Mouse (Mus musculus) retina, embryonic 14.5 days (tissue): ENCODE measurements around the gene Prelid3b.

ENCODE experiments used
- DNase-seq: peaks from one replicate; pipeline ENCODE4 v3.0.0-alpha.2; 2015; ENCODE audit warnings: low spot score

Gene Prelid3b

DNA sequence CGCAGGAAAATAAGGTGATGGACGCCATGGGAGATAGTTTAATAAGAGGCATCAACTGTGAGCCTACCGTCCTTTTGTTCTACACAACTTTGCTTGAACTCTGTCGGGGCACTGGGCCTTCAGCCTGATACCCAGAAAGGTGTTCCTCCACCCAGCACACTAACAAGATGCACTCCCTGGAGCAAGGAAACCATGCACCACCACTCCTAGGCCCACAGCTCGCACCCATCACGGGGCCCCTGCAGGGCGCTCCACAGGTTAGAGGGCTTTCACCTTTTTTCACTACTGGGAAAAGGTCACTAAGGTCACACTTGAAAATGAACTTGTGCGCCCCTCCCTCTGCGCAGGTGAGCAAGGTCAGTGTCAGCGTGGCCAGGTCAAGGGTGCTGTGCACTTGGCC, 9.5 kb downstream of the Prelid3b start:
- DNase-seq, result no peak

DNA sequence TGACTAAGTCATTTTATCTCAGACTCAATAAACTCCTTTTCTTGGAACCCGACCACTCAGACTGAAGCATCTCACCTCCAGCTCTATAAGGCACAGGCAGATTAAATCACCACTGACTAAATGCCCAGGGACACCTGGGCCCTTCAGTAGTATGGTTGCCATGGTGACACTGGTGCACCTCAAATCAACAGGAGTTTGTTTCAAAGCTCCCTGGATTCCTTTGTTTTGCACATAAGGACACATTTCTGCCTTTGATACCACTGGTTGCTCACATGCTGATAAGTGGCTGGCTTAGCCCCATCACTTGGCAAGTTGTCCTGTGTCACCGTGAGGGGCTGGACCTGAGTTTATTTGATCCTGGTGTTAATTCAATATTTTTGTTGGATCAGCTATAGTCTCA, 13.5 kb downstream of the Prelid3b start:
- DNase-seq, result no peak

DNA sequence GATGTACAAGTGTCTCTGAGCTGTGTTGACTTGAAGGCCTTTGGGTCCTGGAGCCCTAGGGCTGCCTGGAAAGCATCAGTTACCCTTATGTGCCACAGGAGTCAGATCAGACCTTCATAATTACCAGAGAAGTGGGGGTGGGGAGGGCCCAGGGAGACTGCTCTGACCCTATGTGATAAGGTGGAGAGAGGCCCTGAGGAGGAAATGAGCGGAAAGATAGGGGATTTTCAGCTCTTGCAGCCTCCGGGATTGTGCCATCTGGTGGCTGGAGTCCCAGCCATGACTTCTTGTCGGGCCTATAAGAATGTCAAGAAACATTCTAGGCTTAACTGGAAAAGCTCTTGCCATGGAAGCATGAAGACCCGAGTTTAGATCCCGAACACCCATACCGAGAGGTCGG, 19.2 kb downstream of the Prelid3b start:
- DNase-seq, result no peak

- no peak for DNase-seq
Observed at GRCm38 (mm10) chr2:174450353-174450752, 22.5 kb downstream of the Prelid3b start, which contains the start of gene Tubb1. Gene Tubb1, plus strand, starts transcription at chr2:174450695.

DNA sequence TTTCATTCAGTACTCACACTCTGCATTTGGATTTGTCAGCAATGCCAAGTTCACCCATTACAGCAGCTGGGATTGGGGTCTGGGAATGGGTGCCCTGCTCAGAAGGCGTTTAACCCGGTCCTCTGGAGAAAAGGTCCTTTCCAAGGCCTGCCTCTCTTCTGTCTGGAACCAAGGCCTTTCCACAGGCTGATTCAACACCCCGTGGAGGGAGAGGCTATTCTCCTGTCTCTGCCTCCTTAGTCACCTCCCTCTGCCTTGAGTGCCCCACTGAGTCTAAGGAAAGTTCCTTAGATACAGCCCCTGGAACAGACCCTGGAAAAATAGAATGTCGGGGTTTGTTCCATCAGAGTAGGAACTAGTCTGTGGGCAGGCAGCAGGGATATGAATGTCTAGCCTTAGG, 24.5 kb downstream of the Prelid3b start:
- no peak for DNase-seq

DNA sequence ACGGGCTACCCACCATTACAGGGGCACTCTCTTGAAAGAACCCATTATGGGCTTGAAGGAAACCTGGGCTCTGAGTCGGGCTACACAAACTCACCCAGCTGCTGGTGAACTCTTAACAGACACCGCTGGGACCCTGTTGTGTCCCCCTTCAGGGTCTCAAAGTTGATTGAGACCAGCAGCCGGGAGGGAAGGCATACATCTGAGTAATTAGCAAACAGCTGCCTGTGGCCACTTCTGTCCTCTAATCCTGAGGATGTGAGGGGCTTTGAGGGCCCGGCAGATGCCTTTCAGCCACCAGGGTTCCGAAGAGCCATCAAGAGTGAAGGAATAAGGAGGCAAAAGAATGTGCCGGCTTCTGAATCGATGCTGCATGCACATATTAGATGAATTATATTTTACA, 26.0 kb downstream of the Prelid3b start:
- no peak for DNase-seq

DNA sequence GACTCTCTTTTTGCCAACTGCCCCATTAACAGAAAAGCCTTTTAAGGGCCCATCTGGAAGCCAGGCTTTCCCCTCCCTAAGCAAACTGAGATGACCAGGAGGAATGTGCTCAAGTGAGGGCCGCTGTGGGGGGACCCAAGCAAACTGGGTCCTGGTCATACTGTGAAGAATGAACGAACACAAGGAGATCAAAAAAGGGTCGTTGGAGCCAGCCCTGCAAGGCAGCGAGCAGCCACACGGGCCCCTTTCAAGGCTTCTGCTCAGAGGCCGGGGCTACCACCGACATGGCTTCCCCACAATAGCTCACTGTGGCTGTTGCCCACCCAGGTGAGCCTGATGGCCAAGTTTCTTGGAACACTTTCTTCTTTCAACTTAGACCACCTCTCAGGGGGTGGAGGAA, 26.4 kb downstream of the Prelid3b start:
- no peak for DNase-seq

DNA sequence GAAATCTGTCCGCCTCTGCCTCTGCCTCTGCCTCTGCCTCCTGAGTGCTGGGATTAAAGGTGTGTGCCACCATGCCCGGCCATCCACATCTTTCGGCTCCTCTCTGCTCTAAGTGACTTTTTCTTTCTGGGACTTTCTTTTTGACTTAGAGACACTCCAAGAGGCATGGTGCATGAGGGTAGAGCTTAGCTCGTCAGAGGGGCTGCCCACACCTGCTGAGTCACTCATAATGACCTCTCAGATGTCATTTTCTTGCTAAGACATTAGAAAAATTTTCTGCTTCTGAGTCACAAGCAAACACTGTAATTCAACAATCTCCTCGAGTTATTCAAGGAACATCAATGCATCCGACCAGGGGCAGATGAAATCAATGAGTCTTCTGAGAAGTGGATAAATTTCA, 27.9 kb downstream of the Prelid3b start:
- no peak for DNase-seq

GRCm38 (mm10) chr2:174444359-174444758, 28.5 kb downstream of the Prelid3b start:
- no peak for DNase-seq

- DNase-seq, result no peak
Observed at GRCm38 (mm10) chr2:174443046-174443445, 29.8 kb downstream of the Prelid3b start.

DNA sequence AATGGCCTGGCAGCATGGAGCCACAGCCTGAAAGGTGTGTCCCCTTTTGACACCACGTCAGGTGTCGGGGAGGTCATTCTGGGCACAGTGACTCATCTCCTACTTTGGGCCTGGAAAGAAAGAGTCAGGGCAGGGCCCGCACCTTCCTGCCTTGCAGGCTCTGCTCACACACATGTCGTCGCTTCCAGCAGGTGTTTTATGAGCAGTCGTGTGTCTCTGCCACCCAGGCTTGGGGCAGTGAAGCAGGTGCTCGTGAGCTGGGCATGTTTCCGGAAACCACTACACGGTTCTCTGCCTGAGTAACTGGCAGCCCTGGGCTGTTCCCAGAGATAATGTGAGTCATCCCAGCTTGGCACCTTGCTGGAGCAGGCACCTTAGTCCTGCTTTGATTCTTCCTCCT, 30.4 kb downstream of the Prelid3b start:
- DNase-seq, result no peak

DNA sequence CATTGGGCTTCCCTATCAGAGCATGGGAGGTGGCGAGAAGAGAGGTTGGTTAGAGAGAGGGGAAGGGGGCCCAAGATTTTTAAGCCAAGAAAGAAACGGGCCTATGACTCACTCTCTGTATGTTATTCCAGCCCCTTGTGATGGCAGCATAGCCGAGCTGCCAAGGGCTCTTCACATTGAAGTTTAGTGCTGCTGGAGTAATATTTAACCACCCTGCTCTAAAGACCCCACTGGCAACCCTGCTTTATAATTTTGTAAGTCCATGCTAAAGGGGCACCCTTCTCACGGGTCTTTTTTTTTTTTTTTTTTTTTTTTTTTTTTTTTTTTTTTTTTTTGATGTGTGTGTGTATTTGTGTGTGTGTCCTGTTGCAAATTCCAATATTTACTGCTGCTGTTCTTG, 31.0 kb downstream of the Prelid3b start:
- DNase-seq, result no peak

DNA sequence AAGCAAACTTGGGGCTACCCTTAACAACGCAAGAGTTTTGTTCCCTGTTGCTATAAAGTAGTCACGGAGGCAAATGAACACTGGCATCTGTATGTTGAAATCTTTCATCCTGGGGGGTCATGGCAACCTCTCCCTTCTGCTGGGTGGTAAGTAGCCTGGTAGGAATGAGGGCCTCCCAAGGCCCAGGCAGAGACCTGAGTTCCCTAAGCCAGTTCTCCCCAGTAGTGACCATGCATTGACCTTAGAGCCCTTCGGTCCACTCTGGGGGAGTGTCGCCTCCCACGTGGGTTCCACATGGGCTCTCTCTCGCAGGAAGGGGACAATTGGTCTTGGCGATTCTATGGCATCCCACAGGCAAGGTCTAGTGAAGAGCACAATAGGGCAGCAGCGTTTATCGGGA, 32.9 kb downstream of the Prelid3b start:
- DNase-seq, result no peak

DNA sequence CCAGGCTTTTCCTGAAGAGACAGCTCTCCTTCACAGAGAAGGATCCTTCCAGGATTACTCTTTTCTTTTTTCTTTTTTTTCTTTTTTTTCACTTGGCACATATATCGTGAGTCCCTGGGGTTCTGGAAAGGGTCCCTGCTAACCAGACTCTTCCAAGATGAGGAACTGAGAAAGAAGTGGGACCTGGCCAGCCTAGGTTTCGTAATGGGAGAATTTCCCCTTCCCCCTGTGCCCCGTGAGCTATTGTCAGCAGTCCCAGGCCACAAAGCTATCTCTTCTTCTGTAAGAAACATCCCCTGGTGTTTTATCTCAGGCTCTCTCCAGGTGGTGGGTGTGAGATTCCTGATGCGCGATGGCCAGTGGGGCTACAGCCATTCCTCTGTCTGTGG, 33.4 kb downstream of the Prelid3b start:
- DNase-seq, result no peak

GRCm38 (mm10) chr2:174438737-174439449, 34.0 kb downstream of the Prelid3b start, which contains the start of gene Ctsz:
Gene Ctsz, minus strand, starts transcription at chr2:174439039.
- peak; percentile 70 for DNase-seq

GRCm38 (mm10) chr2:174438181-174438580, 34.7 kb downstream of the Prelid3b start:
- DNase-seq, result no peak

DNA sequence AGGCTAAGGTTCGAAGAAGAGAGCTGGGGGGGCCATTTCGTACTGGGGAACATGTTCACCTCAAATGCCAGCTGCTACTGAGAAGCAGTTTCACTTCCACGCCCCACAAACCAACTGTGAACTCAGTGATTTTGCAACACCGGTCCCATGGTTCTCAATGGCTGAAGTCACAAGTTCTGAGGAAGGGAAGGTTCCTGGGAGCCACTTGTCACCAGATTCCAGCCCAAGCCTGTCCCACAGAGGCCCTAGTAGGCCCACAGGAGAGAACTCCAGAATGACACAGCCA, 35.2 kb downstream of the Prelid3b start:
- no peak for DNase-seq

DNA sequence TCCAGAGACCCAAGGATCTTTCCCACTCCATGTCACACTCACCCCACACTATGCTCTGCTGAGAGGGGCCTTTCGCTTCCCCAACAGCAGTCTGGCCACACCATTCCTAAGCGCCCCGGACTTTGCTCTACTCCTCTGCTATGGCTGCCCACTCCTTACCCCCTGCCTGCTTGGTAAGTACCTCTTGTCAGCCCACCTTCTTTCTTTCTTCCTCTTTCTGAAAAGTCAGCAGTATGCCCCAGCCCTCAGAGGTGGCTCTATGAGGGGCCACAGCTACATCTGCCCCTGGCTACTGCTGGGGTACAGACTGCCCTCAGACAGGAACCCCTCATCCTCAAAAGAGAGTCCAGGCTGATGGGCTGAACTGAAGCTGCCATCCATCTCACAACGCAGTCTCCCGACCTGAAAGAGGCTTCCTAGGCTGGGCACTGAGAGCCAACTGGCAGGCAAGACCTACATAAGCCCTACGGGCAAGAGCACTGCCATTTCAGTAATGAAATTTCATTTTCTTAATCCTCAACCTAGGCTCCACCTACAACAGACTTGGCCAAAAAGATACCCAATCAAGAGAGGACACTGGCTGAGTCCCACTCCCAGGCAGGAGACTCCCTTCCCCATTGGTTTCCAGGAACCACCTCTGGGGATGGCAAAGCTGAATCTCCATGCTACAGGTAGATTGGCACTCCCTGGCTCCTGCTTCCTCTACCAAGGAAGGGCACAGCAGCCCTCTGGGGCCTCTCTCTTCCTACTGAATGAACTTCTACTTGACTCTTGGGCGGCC, 35.8 kb downstream of the Prelid3b start:
- DNase-seq, result no peak

GRCm38 (mm10) chr2:174436076-174436701, 36.7 kb downstream of the Prelid3b start:
- no peak for DNase-seq

GRCm38 (mm10) chr2:174434943-174435342, 37.9 kb downstream of the Prelid3b start:
- DNase-seq, result no peak

DNA sequence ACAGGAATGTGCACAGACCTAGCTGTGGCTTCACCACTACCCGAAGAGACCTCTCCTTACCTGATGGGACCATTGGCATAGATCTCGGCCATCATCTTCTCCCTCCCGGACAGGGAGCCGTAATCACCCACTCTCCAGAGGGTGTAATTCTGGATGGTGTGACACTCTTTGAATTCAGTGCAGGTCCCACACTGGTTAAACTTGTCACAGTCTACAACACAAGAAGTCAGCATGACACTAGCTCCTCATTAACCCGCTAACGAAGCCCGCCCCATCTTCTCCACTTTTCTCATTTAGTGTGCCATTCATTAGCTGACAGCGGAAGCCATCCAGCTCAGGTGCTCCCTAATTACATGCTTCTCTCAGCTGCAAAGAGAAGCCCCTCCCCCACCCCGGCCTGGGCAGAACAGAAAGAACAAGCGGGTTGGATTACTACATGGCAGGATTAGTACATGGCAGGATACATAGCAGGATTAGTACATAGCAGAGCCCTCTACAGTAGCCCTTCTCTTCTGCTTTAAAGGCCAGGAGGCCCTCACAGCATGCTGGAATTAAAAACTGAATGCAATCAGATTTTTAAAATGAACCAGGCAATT, 43.8 kb downstream of the Prelid3b start:
- DNase-seq, result no peak

GRCm38 (mm10) chr2:174428076-174428835, 44.6 kb downstream of the Prelid3b start:
- DNase-seq, result no peak
